Mouse (Mus musculus): ENCODE results near the gene Fam110a.

Fam110a gene

DNA sequence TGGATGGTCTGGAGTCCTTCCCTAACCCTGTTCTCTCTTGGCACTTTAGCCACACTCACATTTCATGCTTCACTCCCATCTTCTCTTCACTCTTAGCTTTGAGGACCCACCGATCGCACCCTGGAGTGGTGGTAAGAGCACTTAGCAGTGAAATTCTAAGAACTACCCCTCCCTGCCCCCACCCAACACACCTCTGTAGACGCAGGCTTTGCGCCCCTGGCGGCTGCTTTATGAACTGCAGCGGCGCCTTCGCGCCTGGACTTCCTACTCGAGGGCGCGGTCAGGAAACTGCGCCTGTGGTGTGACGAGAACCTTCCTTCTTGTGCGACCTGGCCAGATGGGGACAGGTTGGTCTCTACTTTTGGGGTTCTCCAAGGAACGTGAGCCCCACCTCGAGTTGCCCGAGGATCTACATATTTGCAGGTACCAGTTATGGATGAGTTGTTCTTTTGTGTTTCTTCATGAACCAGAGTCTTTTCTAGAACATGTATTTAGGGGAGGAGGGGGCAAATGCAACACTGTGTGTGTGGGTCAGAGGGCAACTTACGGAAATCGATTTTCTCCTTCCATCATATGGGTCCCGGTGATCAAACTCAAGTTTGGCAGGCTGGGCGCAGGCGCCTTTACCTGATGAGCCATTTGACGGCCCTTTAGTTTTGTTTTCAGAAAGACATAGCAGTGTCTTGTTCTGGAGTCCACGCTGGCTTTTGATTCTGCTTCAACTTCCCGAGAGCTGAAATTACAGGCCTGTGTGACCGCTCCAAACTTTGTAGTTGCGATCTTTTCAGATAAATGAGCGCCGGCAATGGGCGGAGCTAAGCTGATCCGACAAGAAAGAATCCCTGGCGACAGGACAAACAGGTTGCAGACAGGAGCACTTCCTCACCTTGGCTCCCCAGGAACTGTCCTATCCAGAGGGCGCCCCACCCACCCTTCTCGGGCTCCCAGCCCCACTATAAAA is 16.5 kb upstream of the Fam110a start, which contains the start of gene Slc52a3:
Gene Slc52a3, plus strand, starts transcription at position 283 of the 961 bp plus-strand sequence.
- DNase-seq = peak; percentile 98

DNA sequence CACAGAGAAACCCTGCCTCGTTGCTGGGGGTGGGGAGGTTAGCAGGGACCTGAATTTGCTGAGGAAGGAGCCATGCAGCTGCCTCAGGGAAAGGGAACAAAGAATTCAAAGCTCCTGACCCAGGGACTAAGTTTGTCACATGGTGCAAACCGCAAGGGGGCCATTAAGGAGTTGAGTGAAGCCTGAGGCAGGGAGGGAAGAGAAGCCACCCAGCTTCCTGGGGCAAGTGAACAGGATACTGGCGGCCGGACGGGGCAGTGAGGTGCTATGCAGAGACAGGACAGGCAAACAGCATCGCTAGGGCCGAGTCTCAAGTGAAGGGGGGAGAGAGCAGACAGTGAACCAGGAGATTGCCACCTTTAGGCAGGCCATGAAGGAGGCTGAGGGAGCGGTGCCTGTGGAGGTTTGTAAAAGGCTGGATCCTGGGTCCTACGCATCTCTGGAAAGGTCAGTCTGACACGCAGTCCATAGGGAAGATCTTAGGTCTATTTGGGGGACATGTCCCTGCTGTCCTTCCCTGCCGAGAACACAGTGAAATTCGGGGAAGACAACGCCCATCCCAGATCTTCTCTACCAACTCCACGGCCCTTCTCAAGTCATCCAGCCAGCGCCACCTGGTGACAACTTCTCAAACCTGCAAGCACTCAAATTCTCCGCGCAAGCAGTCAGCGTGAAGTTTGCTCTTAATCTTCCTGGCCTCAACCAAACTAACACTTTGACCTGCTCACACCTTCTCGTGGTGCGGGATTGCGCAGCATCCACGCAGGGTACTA is 14.5 kb upstream of the Fam110a start:
- DNase-seq = peak; percentile 90

DNA sequence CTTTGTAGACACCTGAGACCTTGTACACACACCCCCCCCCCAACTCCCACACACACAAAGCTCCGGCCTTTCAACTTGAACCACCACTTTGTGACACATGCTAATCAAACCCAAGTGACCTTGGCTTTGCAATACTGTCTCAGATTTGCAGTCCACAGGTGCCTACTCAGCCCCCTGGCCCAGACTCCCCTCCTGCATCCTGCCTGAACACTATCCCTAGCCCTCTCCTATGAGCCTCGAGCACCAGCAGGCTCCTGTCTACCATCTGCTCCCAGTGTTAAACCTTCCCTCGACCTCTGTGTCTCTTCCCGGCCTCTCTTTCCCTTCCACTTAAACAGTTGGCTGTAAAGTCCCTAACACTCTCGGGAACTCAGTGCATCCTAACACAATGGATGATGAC is 11.4 kb upstream of the Fam110a start:
- no peak for DNase-seq

DNA sequence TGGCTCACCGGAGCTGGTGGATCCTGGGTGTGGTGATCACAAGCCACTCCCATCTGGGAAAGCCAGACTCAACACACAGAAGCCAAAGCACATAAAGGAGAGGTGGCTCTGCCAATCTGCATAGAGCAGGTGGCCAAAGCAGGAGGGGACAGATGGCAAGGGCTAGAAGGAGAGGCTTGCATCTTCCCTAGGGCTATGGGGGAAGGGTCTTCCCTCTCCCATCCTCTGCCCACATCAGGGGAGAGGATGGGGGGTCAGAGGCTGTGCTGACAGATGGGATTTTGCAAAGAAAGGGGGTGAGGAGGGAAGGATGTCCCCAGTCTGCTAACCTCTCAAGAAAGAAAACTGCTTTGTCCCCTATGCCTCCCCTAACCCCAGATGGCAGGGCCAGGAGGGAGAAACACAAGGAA is 11.0 kb upstream of the Fam110a start:
- no peak for DNase-seq

DNA sequence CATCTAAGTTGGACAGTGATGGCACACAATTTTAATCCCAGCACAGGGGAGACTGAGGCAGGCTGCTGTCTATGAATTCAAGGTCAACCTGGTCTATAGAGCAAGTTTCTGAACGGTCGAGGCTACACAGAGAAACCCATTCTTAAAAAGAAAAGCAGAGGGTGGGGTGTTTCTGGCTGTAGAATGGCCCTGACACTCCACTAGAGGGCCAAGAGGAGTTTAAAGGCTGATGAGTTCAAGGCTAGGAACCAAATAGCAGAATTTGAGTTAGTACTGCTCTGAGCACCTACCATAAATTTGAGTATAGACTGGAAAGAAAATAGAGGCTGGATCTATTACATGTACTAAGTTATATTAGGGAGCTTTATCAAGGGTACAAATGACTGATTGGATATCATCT is 9.0 kb upstream of the Fam110a start:
- DNase-seq = no peak

DNA sequence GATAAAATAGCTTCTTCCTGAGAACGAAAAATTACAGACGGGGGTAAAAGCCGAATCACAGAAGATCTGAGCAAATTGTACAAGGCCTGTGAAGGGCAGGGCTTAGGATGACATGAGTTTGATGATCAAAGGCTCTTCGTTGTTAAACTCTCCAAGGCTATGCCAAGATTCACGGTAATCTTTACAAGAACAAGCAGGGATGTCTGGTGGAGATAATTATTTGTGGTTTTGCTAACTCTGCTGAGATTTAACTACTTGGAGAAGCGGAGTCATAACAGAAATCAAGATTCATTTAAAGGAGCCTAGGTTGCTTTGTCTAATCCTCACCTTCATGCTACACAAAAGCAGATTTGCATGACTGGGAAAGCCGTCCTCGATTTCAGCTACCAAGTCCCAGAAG is 6.9 kb upstream of the Fam110a start:
- DNase-seq = no peak

DNA sequence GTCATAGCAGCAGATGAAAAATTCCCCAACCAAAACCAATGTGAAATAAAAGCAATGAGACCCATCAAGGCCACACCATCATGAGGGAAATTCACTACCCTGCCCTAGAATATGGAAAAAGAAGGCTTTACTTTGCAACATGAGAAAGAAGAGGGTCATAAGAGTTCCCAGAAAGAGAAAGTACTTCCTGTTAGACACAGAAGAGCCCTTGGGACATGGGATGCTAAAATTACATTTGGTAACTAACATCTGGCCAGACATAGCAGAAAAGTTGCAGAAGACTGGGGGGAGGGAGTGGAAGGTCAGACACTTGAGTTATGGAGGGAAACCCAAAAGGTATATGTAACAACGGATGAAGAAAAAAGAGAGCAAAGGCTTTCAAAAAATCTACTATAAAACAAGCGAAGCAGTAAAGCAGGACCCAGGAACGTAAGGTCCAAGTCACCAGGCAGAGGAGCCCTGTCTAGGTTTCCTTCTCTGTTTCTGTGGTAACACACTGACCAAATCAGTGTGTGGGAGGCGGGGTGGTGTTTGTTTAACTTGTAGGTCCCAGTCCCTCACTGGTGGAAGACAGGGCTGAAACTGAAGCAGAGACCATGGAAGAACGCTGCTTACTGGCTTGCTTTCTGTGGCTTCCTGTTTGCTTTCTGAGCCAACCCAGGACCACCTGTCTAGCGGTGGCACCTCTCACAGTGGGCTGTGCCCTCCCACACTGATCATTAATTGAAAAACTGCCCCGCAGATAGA is 5.6 kb upstream of the Fam110a start:
- DNase-seq = no peak

DNA sequence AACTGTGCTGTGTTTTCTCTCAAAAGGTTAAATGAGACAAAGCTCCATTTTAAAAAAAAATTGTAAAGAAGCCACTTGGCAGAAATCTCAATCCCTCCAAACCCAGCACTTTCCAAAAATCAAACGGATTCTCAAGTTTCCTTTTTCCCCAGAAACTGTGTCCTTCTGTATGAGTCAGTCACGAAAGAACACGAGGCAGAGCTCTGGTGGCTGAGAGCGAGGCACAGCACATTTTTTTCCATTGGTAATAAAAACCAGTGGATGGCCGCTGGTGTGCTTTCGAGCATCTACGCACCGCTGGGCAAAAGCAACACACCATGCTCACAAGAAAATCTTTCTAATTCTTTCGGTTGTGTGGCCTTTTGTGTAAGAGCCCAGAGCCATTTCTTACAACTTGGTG is 4.0 kb upstream of the Fam110a start:
- DNase-seq = no peak

DNA sequence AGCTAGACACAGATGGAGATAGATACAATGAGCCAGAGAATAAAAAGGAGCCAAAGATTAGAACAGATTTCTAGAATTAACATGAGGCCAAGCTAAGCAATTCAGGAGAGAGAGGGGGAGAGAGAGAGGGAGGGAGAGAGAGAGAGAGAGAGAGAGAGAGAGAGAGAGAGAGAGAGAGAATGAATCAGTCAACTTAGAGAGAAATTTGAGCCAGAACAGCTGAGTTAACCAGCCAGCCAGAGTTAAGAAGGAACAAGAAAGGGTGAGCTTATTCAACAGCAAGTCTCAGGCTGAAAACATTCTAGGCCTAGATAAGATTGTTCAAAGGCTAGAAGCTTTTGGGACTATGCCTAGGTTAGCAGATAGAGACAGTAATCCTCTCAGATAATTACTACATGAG is 2.5 kb upstream of the Fam110a start:
- DNase-seq = no peak

DNA sequence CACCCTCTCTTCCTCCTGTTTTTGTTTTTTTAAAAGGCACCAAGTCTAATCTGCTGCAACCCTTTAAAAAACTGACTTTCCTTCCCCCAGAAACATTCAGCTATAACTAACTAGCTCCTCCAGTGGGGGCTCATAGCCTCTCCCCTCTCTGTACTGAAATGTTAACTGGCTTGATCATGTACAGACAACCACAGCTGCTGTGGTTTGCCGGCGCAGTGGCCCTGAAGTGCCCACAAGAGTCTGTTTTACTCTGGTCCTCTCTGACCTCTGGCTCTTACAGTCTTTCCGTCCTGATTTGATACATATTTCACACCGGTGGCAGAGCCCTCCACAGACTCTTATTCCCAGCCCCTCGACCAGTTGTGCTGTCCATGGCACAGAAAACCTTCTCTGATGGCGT is 1.2 kb upstream of the Fam110a start:
- DNase-seq = no peak

DNA sequence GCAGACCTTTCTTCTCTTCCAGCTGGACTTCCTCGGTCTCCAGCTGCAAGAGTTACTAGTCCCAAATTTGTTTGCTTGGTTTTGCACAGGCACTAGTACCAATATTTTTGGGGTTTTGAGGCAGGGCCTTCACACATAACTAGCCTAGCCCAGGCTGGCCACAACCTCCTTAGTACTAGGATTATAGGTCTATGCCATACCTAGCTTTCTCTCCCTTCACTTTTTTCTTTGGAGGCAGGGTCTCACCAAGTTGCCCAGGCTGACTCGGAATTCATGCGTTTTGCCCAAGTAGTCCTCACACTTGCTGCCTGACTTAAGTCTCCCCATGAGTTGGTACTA is 305 bp upstream of the Fam110a start:
- no peak for DNase-seq

DNA sequence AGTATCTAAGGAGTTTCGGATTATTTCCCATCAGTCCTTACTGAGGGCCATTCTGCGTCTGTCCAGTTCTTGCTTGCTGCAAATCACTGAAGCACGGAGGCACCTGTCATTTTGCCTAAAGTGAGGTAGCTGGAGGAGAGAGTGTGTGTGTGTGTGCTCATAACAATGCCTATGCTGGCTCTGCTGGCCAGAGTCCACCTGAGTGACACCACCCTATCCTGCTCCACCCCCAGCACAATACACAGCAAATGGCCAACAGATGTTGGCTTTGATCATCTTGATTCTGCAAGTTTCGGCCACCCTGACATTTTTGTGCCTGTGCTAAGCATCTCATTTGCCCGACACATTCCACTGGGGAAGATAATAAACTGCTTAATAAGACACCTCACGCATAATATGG is 1.5 kb downstream of the Fam110a start:
- no peak for DNase-seq

DNA sequence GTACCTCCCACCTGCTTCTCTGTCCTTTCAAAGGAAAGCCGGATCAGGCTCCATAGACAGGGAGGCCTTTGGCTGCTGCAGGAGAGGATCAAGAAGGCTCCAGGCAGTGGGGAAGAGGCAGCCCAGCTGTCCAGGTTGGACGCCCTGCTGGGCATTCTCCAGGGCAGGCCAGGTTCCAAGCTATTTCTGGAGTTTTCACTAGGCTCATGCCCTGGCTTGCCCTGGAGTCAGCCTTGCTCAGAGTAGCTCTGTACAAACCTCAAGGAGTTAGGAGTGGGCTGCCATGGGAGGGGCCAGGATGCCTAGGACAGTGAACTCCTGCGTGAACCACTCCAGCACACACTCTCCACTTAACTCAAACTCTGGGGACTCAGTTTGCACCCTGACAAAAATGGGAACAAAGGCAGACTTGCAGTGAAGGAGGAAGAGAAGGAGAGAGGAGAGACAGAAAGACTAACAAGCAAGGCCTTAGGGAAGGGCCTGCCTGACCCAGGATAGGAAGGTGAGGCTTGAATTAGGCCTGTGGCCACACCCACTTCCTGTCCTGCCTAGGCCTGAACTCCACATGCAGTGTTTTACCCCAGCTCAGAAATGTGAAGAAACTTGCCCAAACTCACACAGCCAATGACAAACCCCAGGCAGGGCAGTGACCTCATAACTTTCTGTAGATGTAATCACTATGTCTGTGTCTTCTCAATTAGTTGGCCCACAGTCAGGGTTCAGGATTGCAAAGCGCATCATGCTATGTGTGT is 2.2 kb downstream of the Fam110a start:
- peak; percentile 60 for DNase-seq

DNA sequence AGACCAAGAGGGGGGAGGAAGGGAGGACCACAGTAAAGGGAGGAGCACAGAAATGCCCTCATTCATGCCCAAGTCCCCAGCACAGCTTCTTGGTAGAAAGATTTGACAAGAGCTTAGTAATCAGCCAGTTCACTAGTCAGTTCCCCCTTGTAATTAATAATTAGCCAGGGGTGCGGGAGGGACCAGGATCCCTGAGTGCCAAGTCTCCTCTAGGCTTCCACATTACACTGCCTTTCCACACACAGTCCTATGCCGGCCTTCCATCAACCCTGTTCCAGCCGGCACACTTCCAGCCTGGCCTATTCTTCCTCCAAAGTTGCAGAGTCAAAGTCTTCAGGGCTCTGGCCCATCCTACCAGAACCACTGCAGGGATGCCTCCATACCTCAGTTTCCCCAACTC is 4.0 kb downstream of the Fam110a start:
- DNase-seq = no peak

DNA sequence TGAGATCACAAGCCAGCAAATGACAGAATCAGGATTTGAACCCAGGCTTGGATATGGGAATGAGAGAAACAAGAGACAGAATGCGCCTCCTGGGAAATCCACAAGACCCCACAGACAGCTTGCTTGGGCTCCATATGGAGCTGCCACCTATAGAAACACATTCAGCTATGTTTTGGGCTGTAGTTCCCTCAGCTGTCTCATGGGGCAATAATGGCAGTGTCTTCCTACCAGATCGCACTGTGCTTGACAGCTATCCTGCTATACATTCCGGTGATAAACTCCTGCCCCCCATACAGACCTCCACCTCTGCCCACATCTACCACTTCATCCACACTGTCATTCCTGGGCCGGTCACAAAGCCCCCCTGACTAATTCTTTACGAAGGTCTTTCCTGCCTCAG is 4.7 kb downstream of the Fam110a start:
- no peak for DNase-seq

DNA sequence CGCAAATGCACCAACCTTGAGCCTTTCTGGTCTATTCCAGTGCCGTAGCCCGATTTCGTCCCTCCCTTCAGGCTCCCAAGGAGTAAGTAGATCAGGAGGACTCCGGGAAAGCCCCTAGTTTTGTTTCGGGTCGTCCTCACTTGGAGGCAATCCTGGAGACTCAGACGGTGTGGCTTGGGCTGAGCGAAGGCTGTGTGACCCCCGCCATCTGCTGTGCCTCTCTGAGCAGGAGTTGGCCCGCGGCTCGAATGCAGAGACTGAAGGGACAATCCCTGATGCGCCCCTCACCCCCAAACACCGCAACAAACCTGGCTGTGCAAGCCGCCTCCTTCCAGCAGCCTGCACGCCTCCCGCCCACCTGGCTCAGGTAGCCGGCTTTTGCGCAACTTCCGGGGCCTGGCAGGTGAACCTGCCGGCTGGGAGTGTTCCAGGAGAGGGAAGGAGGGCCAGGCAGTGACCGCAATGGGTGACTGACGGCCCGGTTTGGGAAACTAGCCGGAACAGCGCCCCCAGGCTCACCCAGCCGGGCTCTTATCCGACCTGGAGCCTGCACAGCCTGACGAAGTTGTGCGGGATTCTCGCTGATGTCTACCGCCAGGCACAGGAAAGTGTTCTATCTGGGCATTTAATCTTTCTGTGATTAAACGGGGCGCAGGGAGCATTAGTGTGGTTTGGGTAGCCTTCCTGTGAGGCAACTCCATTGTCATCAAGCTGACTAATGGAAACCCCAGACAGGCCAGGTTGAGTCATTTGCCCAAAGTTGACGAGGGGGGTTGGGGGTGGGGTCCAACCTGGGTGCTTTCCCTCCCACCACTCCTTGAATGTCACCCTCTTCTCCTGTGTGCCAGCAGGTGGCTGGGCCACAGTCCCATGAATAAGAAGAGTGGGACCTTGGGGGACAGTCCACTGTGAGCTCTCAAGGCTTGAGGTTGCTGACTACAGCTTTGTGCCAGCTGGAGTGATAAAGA is 6.1 kb downstream of the Fam110a start:
- peak; percentile 90 for DNase-seq

DNA sequence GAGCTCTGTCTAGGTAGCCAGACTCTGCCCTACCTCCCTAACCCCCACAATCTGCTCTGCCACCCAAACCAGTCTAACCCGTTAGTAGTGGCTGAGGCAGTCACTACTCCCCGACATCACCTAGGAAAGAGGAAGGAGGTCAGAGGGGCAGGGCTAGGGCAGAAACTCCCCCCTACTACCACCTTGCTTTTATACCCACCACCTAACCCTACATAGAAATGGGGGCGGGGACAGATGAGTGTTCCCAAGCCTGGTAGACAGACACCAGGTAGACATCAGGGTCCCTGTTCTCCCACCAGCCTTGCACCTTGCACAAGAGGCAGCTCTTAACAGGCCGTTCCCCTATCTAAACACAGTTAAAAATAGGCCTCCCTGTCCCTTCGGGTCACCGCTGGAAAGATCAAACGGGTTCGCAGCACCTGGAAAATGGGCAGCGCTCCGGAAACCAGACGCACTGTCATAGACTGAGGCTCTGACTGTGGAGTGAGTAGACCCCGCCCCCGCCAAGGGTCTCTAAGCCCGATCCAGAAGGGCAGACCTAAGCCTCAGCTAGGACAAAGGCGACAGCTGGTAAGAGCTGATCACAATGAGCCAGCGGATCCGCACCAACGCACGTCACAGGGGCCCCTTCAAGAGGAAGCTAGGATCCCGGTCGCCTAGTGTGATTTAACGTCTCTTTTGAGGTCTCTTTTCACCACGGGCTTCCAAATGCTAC is 7.0 kb downstream of the Fam110a start:
- DNase-seq = peak; percentile 53

DNA sequence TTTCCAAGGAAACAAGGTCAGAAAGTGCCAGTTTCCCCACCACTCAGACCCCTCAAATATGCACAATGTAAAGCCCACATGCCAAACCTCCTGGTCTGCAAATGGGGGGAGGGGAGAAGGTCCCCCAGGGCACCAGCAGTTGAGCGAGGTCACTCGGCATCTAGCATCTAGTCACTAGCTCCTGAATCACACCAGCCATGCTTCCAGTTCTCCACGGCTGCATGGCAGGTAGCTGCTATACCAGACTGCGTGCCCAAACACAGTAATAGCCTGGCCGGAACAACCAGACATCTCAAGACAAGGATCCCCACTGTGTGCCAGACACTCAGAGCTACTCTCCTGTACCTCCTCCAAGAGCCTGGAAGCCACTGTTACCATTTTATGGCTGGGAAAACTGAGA is 8.3 kb downstream of the Fam110a start:
- DNase-seq = no peak

DNA sequence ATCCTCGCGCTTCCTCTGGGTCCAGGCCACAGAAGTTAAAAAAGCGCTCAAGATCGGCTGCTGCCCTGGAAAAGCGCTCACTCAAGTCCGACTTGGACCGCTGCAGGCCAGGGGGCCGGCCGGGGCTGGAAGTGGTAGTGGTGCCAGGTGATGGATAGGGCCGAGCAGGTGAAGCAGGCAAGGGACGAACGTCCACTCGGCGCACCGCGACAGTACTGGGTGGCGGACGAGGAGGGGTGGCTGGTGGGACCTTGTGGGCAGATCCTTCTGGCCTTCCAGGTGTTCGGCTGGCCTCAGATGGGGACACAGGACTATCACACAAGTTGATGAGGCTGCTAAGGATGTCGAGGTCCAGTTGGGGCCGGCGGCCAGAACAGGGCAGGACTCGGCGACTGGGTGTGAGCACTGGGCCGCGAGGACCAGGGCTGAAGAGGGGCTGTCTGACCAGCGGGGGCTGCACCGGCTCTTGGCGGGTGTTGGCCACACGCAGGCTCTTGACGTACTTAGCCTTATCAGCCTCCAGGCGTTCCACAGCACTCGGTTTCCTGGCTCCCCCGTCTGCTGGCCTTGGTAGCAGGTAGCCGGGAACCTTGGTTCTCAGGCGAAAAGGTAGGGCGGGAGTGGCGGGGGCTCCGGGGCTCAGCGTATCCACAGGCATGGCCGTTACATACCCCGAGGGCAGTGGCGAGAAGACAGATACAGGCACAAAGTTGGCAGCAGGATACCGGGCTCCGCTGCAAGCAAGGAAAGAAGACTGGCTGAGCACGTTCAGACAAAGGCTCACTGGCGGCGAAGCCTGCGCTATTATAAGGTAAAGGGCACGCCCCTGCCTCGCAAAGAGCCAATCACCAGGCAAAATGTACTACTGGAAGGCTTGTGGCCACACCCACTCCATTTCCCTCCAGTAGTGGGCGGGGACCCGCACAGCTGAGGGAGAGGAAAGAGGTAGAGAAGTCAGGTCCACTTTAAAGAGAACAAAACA is 9.5 kb downstream of the Fam110a start:
- DNase-seq = peak; percentile 97

Measured in lung, postnatal 36 days (tissue).